Mouse (Mus musculus): Measurements from ENCODE around the gene Atpaf1.

Atpaf1 gene

GRCm38 (mm10) chr4:115812326-115812725 is 27.7 kb downstream of the Atpaf1 start:
- no peak for DNase-seq

DNA sequence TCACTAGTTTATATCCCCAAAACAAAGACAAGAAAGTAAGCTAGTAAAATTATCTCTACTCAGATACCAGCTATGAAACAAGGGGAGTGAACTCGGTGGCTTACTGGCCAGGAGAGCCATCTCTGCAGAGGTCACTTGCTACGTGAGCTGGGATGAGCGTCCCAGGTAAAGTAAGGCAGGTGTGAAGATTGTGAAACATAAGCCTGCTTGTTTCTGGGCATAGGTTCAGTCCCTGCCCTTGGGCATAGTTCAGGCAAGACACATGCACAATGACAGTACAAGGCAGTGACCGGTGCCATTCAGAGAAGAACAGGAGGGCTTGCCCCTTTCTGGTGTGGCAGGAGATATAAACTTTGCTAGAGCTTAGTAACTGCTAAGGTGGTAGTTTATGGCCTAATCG is 31.0 kb downstream of the Atpaf1 start:
- no peak for DNase-seq

DNA sequence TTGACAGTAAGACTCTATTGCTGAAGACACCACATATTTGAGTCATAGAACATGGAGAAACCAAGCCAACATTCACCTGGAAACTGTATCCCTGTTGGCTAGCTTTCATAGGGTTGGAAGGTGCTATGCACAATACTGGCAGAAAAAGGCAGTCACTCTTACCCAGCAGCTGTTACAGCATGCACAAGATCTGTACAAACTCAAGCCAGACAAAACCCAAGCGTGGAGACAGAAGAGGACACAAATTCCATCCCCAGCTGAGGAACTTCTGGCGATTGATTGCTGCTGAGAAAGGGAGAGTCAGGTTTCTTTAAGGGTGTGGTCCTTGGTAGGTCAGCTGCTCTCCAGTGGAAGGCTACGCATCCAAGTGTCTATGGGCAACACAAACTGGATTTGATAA is 35.6 kb downstream of the Atpaf1 start:
- no peak for DNase-seq

- no peak for DNase-seq
Measured at GRCm38 (mm10) chr4:115820944-115821343, 36.3 kb downstream of the Atpaf1 start.

DNA sequence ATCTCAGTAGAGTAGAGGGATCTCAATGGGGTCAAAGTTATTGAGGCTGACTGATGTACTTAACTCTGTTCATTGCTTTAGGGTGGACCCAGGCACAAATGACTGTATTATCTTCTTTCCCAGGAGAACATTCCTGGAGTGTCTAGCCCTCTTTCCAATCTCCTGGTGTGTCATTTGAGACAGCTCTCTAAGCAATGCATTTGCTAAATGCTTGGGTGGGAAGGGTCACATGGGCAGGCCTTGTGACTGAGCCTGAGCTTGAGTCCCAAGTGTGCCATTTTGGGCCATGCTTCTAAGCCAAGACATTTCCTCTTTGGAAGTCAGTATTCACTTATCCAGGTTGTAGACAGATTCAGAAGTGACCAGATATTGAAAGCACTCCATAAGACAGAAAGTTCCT is 36.8 kb downstream of the Atpaf1 start:
- DNase-seq = no peak

DNA sequence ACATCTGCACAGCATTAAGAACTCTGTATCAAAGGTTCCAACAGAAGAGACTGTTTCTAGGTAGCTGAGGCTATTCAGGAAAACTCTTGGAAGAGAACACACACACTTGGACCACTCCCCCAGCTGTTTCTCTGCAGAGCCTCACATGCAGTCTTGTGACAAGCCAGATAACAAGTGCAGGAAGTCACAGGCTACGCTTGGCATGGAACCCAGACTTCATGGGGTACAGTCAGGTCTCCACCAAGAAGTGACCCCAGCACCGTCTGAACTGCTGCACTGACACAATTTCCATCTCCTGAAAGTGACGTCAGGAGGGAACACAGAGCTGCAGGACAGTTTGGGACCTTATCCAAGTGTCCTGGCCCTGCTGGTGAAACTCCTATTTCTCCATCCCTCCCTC is 37.3 kb downstream of the Atpaf1 start:
- no peak for DNase-seq

DNA sequence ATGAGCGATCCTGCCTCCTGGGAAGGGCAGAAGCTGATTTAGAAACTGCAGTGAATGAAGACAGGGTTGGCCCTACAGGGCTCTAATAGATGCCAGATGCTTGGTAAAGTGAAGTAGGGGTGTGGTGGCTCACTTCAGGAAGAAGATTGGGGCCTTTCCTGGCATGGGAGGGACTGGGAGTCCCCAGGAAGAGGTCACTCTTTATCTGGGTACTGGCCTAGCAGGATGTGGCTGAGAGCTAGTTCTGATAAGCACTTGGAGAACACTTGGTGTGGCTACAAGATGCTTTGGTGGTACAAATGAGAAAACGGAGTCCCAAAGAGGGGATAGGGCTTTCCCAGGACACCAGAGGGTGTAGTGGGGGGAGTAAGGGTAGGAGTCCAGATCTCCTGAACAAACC is 39.6 kb downstream of the Atpaf1 start:
- no peak for DNase-seq

DNA sequence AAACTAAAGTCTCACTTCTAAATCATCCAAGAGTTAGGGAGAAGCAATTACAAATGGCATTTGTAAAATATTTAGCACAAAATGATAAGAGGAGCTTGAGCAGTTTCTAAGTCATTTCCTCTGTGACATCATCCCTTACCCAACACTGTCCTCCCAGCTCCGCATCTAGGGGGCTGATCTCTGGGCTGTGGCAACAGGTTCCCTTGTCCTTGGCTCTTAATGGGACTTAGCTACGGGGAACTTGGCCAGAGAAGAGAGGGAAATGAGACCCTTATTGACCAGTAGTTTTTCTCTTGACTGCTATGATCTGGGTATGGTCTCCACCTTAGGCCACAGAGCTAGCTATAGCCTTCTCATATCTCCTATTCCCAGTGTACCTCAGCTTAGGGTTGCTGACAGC is 40.7 kb downstream of the Atpaf1 start:
- DNase-seq = no peak

GRCm38 (mm10) chr4:115827066-115827465 is 42.5 kb downstream of the Atpaf1 start:
- DNase-seq = no peak

DNA sequence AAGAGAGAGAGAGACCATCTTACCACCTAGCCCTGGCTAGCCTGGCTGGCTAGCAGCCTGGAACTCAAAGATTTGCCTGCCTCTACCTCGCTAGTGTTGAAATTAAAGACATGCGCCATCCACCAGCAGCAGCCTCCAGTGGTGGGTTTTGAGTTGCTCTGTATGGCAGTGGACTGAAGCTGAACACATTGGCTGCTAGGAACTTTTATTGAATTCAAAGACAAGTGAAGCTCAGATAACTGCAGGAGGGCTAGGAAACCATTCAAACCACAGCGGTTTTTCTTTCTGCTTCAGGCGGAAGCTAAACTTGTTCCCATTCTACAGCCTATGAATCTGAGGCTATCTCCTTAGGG is 42.9 kb downstream of the Atpaf1 start:
- peak; percentile 13 to 20 for DNase-seq

GRCm38 (mm10) chr4:115827888-115828571 is 43.4 kb downstream of the Atpaf1 start, which contains the start of gene Mob3c:
Gene Mob3c (plus strand): TSS chr4:115828092.
- DNase-seq = peak; percentile 85 to 86

DNA sequence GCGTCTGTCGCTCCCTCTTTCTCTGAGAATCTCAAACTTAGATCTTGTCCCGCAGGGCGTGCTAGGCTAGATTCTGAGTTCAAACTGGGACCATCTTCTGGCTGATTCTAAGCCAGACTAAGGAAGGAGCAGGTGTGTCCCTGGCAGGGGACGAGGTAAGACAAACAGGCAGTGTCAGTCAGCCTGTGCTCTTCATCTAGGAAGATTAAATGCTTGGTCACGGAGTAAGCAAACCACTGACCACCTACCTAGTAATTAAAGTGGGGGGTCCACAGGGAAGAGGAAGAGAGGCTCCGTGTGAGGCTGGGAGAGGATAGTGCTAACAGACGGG is 43.9 kb downstream of the Atpaf1 start:
- DNase-seq = no peak

DNA sequence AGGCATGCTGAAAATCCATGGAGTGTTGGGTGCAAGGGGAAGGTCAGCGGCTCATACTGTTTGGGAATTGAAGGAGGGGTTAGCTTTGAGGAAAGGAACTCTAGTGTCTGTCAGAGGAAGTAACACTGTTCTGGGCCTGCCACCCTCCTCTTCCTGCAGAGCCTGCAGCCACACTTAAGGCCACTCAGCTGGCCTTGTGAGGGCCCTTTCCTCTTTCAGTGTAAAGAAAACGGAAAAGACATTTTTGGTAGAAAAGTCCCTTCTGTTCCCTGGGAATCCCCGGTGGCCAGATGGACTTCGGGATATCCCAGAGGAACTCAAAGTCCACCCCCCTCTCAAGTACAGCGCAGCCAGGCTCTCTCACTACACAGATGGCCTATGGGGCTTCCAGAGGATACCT is 45.9 kb downstream of the Atpaf1 start:
- no peak for DNase-seq

DNA sequence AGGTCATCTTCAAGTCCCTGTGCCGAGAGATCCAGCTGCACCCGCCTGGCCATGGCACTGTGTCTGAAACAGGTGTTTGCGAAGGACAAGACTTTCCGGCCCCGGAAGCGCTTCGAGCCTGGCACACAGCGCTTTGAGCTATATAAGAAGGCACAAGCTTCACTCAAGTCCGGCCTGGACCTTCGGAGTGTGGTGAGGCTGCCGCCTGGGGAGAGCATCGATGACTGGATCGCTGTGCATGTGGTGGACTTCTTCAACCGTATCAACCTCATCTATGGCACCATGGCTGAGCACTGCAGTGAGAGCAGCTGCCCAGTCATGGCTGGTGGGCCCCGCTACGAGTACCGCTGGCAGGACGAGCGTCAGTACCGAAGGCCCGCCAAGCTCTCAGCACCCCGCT is 46.6 kb downstream of the Atpaf1 start:
- no peak for DNase-seq

DNA sequence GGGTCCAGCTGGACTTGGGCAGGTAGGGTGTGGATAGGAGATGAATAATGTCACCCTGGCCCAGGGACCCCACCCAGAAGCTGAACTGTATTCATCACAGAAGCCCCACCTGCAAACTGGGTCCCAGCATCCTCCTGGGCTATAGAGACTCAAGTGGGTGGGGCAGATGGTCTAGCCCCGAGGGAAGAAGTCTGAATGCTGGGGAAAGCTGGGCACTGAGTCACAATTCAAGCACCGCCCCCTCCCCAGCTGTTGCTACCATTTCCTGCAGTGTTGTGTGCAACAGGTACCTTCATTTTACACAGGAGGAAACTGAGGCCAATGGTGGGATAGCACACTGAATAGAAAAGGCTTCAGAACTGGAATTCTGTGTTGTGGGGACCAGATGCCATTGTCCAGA is 47.4 kb downstream of the Atpaf1 start:
- DNase-seq = no peak

- no peak for DNase-seq
Measured at GRCm38 (mm10) chr4:115835576-115835975, 51.0 kb downstream of the Atpaf1 start.

DNA sequence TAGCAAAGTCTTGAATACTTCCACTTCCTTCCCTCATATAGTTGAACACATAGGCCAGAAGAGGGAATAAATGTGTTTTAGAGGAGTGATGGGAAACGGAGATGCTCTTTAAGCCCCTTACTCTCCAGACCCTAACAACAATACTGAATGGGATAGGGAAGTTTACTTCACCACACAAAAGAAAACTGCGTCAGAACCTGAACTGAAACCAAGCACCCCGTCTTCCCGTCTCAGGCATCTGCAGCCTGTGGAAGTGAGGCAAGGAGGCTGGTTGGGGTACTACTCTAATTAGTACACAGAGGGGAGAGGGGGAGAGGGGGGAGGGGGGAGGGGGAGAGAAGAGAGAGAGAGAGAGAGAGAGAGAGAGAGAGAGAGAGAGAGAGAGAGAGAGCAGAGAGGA is 53.6 kb downstream of the Atpaf1 start:
- no peak for DNase-seq

DNA sequence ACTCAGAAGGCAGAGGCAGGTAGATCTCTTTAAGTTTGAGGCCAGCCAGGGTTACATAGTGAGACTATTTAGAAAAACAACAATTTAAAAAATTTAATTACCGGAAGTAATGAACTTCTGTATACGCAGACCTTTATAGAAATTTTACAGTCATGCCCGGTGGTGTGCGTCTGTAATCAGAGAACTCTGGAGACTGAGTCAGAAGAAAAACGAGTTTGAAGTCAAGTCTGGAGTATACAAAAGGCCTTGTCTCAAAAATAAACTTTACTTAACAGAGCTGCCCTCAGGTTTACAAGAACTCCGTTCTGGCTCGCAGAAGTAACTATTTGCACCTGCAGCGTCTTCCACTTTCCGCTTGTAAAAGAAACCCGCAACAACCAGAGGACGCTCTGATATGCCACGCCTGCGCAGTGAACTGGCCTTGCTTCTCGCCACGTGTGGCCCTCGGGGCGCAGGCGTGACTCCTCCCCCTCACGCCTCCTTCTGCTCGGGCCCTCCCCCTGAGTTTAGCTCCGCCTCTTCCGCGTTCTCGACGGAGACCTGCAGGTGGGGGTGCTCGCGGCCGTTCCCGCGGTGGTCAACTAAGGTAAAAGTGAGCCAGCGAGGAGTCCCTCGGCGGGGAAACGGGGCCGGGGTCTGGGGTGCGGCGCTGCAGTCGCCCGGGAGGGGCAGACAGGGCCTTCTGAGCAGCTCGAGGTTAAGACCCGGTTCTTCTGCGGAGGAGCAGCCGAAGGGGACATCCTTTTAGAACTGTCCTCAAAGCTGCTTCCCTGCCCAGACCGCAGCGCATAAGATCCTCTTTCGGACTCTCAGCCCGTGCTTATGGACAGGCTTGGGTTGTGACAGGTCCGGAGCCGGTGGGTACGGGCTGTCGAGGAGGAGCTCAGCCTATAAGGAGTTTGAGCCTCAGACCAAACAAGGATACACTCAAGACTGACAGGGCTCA is 54.4 kb downstream of the Atpaf1 start, which contains the start of gene Mknk1:
Mknk1 (plus strand) TSS at position 503 of the 946 bp plus-strand sequence.
- peak; percentile 96 for DNase-seq

DNA sequence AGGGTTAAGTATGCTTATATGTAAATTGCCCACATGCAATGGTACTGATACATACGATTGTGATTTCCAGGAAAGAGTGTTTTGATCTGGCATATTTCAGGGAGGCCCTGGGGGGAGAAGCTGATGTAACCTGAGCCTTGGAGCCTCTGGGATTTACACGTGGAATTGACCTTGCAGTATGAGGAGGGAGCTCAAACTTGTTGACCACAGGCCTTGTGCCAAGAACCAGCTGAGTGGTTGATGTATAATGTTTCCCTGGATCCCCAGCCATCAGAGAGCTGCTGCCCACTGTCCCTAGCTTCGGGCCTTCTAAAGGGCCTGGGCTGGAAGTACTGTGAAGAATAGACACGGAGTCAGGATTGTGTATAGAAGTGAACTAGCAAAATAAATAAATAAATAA is 55.3 kb downstream of the Atpaf1 start:
- DNase-seq = peak in 1 of 2 experiments; percentile 30

DNA sequence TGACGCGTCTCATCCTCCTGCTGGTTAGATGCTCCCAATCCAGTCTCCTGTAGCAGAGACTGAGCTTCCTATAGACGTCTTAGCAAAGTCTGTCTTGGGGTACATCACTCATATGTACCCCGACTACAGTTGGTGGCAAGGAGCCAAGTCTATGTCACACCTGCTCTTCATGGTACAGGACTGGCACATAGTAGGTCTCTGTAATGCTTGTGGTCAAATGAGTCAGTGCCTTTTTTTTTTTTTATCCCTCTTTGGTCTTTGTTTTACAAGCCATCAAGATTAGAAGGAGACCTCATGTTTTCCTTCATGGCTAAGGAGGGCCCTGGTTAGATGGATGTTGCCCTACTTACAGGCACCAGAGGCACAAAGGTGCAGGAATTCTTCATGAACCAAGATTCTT is 56.2 kb downstream of the Atpaf1 start:
- no peak for DNase-seq

GRCm38 (mm10) chr4:115846656-115847055 is 62.0 kb downstream of the Atpaf1 start:
- DNase-seq = no peak

GRCm38 (mm10) chr4:115847377-115847776 is 62.8 kb downstream of the Atpaf1 start:
- DNase-seq = peak; percentile 28 to 31

GRCm38 (mm10) chr4:115848083-115848482 is 63.5 kb downstream of the Atpaf1 start:
- no peak for DNase-seq

- DNase-seq = no peak
Measured at GRCm38 (mm10) chr4:115848990-115849677, 64.5 kb downstream of the Atpaf1 start.
